Comparison of ENCODE assay signal across 11 mouse cellular contexts in genomic region chr15:27246302-27246701, GRCm38 (mm10).
DNase-seq lines count a peak whose midpoint lies in the region; ATAC-seq and TF ChIP-seq lines count a peak whose summit lies in the region.
"Had no signal": no experiment of that assay in that cellular context is flagged by ENCODE, and none has a peak within 500 bp of the region (broad histone marks: within the 10 kb centered on the region; RNA-seq: fewer than 3 reads in every experiment).

No protein-coding gene starts in this region.

- H3K4me2 ChIP-seq in lung, embryonic 16.5 days (ENCODE audit: low read depth, low read length): no peak overlapping the region
- no peak overlapping the region for H3K4me2 ChIP-seq in intestine, postnatal 0 days (replicated peaks; ENCODE audit: low read depth)
- H3K4me2 ChIP-seq in liver, embryonic 11.5 days: no peak overlapping the region
- H3K4me2 ChIP-seq: intestine, embryonic 15.5 days had no signal

- no peak overlapping the region for H3K4me3 ChIP-seq in gastrocnemius, adult 2 months
- H3K4me3 ChIP-seq in lung, embryonic 16.5 days (ENCODE audit: low read length): no peak overlapping the region
- H3K4me3 ChIP-seq in thymus, adult 2 months (ENCODE audit: control insufficient read depth, insufficient read depth, low read length): no peak overlapping the region
- H3K4me3 ChIP-seq in intestine, postnatal 0 days (ENCODE audit: low read depth, low read length): no peak overlapping the region
- H3K4me3 ChIP-seq in liver, embryonic 11.5 days (ENCODE audit: low read depth, low read length): no peak overlapping the region
- H3K4me3 ChIP-seq: intestine, embryonic 15.5 days had no signal

- H3K36me3 ChIP-seq in lung, embryonic 16.5 days (ENCODE audit: control insufficient read depth, insufficient read depth, low read length): no peaks in the 10 kb centered on the region
- H3K36me3 ChIP-seq in thymus, adult 2 months (ENCODE audit: control insufficient read depth, insufficient read depth, low read length): no peaks in the 10 kb centered on the region
- no peaks in the 10 kb centered on the region for H3K36me3 ChIP-seq in intestine, postnatal 0 days (ENCODE audit: control insufficient read depth, insufficient read depth)
- no peaks in the 10 kb centered on the region for H3K36me3 ChIP-seq in liver, embryonic 11.5 days (ENCODE audit: control insufficient read depth, insufficient read depth, low read length)
- H3K36me3 ChIP-seq: intestine, embryonic 15.5 days had no signal

- intact Hi-C loops in gastrocnemius, adult 2 months (cut with DNase I): no loop called here
- intact Hi-C loops in heart, postnatal 14 days (cut with DNase I): no loop called here

- no peak overlapping the region for H3K27ac ChIP-seq in gastrocnemius, adult 2 months
- H3K27ac ChIP-seq in lung, embryonic 16.5 days (ENCODE audit: low read length): no peak overlapping the region
- no peak overlapping the region for H3K27ac ChIP-seq in thymus, adult 2 months (ENCODE audit: control insufficient read depth, insufficient read depth, low read length)
- H3K27ac ChIP-seq in intestine, postnatal 0 days (ENCODE audit: low read depth, low read length): no peak overlapping the region
- no peak overlapping the region for H3K27ac ChIP-seq in liver, embryonic 11.5 days (ENCODE audit: low read depth, low read length)
- H3K27ac ChIP-seq: intestine, embryonic 15.5 days had no signal

- TF ChIP-seq POLR2A in thymus, adult 2 months (IDR thresholded peaks at IDR 0.05; ENCODE audit: control insufficient read depth, extremely low read depth, insufficient read depth, low read length, poor library complexity): no peak

- 9% methylated on average over 3 of the region's 3 CpGs for WGBS in lung, embryonic 16.5 days
- 51% methylated on average over 3 of the region's 3 CpGs for WGBS in thymus, adult 2 months
- WGBS in intestine, postnatal 0 days: 20% methylated on average over 3 of the region's 3 CpGs
- 15% methylated on average over 3 of the region's 3 CpGs for WGBS in liver, embryonic 11.5 days

- TF ChIP-seq CTCF in gastrocnemius, adult 2 months (IDR thresholded peaks at IDR 0.05): no peak
- TF ChIP-seq CTCF in thymus, adult 2 months (IDR thresholded peaks at IDR 0.05; ENCODE audit: borderline replicate concordance, control insufficient read depth, extremely low read depth, insufficient read depth, low read length, poor library complexity): no peak
- no peak for TF ChIP-seq CTCF in intestine, postnatal 0 days (IDR thresholded peaks at IDR 0.05; ENCODE audit: low read depth)

- peak; percentile 37 for DNase-seq in gastrocnemius, adult 2 months
- DNase-seq in gastrocnemius, adult 8-10 months (ENCODE audit: low spot score in 2 of 2): no peak
- DNase-seq in adrenal gland, postnatal 36 days: peak; percentile 24 to 49
- DNase-seq in heart, postnatal 14 days: peak; percentile 13 to 24
- no peak for DNase-seq in thymus, adult 2 months
- DNase-seq in liver, embryonic 11.5 days (ENCODE audit: low spot score): no peak
- DNase-seq: left cerebral cortex, postnatal 4 days; thymus, postnatal 4 days had no signal

- H3K4me1 ChIP-seq in lung, embryonic 16.5 days (replicated peaks; ENCODE audit: control insufficient read depth, insufficient read depth, low read length): no peaks in the 10 kb centered on the region
- no peaks in the 10 kb centered on the region for H3K4me1 ChIP-seq in thymus, adult 2 months (replicated peaks; ENCODE audit: control insufficient read depth, insufficient read depth, low read length)
- no peaks in the 10 kb centered on the region for H3K4me1 ChIP-seq in intestine, postnatal 0 days (replicated peaks; ENCODE audit: control insufficient read depth, insufficient read depth, low read length)
- H3K4me1 ChIP-seq in liver, embryonic 11.5 days (replicated peaks; ENCODE audit: control insufficient read depth, insufficient read depth, low read length): no peaks in the 10 kb centered on the region
- H3K4me1 ChIP-seq: intestine, embryonic 15.5 days had no signal

- H3K9ac ChIP-seq in lung, embryonic 16.5 days (ENCODE audit: low read length): no peak overlapping the region
- H3K9ac ChIP-seq in intestine, postnatal 0 days (ENCODE audit: low read depth, low read length): no peak overlapping the region
- no peak overlapping the region for H3K9ac ChIP-seq in liver, embryonic 11.5 days (ENCODE audit: low read depth, low read length)
- H3K9ac ChIP-seq: intestine, embryonic 15.5 days had no signal

- H3K27me3 ChIP-seq in lung, embryonic 16.5 days (ENCODE audit: control insufficient read depth, insufficient read depth, low read depth, low read length): no peaks in the 10 kb centered on the region
- H3K27me3 ChIP-seq in thymus, adult 2 months (ENCODE audit: control insufficient read depth, insufficient read depth, low read length): no peaks in the 10 kb centered on the region
- H3K27me3 ChIP-seq in intestine, postnatal 0 days (replicated peaks; ENCODE audit: control insufficient read depth, insufficient read depth, low read length): no peaks in the 10 kb centered on the region
- no peaks in the 10 kb centered on the region for H3K27me3 ChIP-seq in liver, embryonic 11.5 days (replicated peaks; ENCODE audit: control insufficient read depth, insufficient read depth, low read length)
- H3K27me3 ChIP-seq: intestine, embryonic 15.5 days had no signal

- peak; percentile 75 for ATAC-seq in lung, embryonic 16.5 days (ENCODE audit: low read depth)
- ATAC-seq in intestine, postnatal 0 days: no peak
- ATAC-seq in liver, embryonic 11.5 days (replicated peaks; ENCODE audit: low FRiP score): no peak
- ATAC-seq: intestine, embryonic 15.5 days had no signal

- H3K9me3 ChIP-seq in lung, embryonic 16.5 days (ENCODE audit: control insufficient read depth, low read length): no peaks in the 10 kb centered on the region
- no peaks in the 10 kb centered on the region for H3K9me3 ChIP-seq in intestine, postnatal 0 days (ENCODE audit: control insufficient read depth)
- H3K9me3 ChIP-seq in liver, embryonic 11.5 days (ENCODE audit: control insufficient read depth, low read length): no peaks in the 10 kb centered on the region
- H3K9me3 ChIP-seq: intestine, embryonic 15.5 days had no signal

Comparison
In these comparisons a context has a peak if more than half of its experiments do, and no peak if none do; other contexts are left out.
1. DNase-seq: peak in gastrocnemius, adult 2 months (single experiment), adrenal gland, postnatal 36 days (2 of 2) and heart, postnatal 14 days (2 of 2); none in gastrocnemius, adult 8-10 months (0 of 2), thymus, adult 2 months (single experiment) and liver, embryonic 11.5 days (single experiment).